Mouse (Mus musculus): ENCODE data around the gene Lsm6. TPM values are rescaled to one million over a fixed set of nuclear protein-coding genes. Genes with fewer than 3 reads are reported as not detected.
A peak's percentile ranks its signal among the peaks of the same experiment; 100 is the strongest.

Gene Lsm6
- polyA plus RNA-seq (2016; fragmentation: Nextera tagmentation; extraction: Ambion mirVana), result 176 and 182 TPM in 2 replicates

GRCm38 (mm10) chr8:78820673-78821310 is at the start of gene Lsm6:
TSS of gene Lsm6 (minus strand) at chr8:78821140.
- peak; percentile 95 for ATAC-seq (ENCODE audit: low FRiP score)

GRCm38 (mm10) chr8:78867036-78867435 is 46.1 kb upstream of the Lsm6 start:
- Histone ChIP-seq H3K9me3 (replicated peaks) (no peaks in the 10 kb centered on the region), H3K4me1 (no peaks in the 10 kb centered on the region), H3K36me3 (no peaks in the 10 kb centered on the region), H3K27ac (no peak overlapping the region), H3K4me3 (no peak overlapping the region), H3K9ac (no peak overlapping the region), H3K27me3 (no peaks in the 10 kb centered on the region), H3K4me2 (replicated peaks) (no peak overlapping the region)
- no peak for ATAC-seq (ENCODE audit: low FRiP score)
- WGBS, result 84% methylated on average over 2 of the region's 2 CpGs

More at GRCm38 (mm10) chr8:78820673-78821310, at the start of gene Lsm6:
- WGBS, result under 1% methylated on average over 70 of the region's 70 CpGs
- peak within 1 kb of the TSS; percentile 57 for H3K4me2 ChIP-seq (replicated peaks)
- H3K27ac ChIP-seq, result peak within 1 kb of the TSS; percentile 96
- H3K9ac ChIP-seq, result peak within 1 kb of the TSS; percentile 86
- H3K4me1 ChIP-seq, result peaks cover 17% of the 10 kb centered on the region
- peak within 1 kb of the TSS; percentile 89 for H3K4me3 ChIP-seq
- H3K9me3 ChIP-seq (replicated peaks), result no peaks in the 10 kb centered on the region
- H3K27me3 ChIP-seq, result no peaks in the 10 kb centered on the region
- H3K36me3 ChIP-seq, result peaks cover 5% of the 10 kb centered on the region

GRCm38 (mm10) chr8:78863001-78863400 is 42.1 kb upstream of the Lsm6 start:
- H3K4me1 ChIP-seq, result no peaks in the 10 kb centered on the region
- 92% methylated on average over 1 of the region's 1 CpGs for WGBS
- H3K27me3 ChIP-seq, result no peaks in the 10 kb centered on the region
- no peak overlapping the region for H3K9ac ChIP-seq
- no peak overlapping the region for H3K4me2 ChIP-seq (replicated peaks)
- ATAC-seq (ENCODE audit: low FRiP score), result no peak
- H3K27ac ChIP-seq, result no peak overlapping the region
- no peaks in the 10 kb centered on the region for H3K36me3 ChIP-seq
- H3K4me3 ChIP-seq, result no peak overlapping the region
- H3K9me3 ChIP-seq (replicated peaks), result no peaks in the 10 kb centered on the region

GRCm38 (mm10) chr8:78862046-78862445 is 41.1 kb upstream of the Lsm6 start:
- 72% methylated on average over 9 of the region's 9 CpGs for WGBS

GRCm38 (mm10) chr8:78860789-78861188 is 39.8 kb upstream of the Lsm6 start:
- Histone ChIP-seq H3K4me3 (no peak overlapping the region), H3K27ac (no peak overlapping the region), H3K9me3 (replicated peaks) (no peaks in the 10 kb centered on the region), H3K4me2 (replicated peaks) (no peak overlapping the region), H3K9ac (no peak overlapping the region), H3K4me1 (no peaks in the 10 kb centered on the region), H3K27me3 (no peaks in the 10 kb centered on the region), H3K36me3 (no peaks in the 10 kb centered on the region)
- no peak for ATAC-seq (ENCODE audit: low FRiP score)
- 49% methylated on average over 5 of the region's 5 CpGs for WGBS

More at GRCm38 (mm10) chr8:78862046-78862445, 41.1 kb upstream of the Lsm6 start:
- Histone ChIP-seq H3K27ac (no peak overlapping the region), H3K4me3 (no peak overlapping the region), H3K4me1 (no peaks in the 10 kb centered on the region), H3K36me3 (no peaks in the 10 kb centered on the region), H3K9ac (no peak overlapping the region), H3K4me2 (replicated peaks) (no peak overlapping the region), H3K9me3 (replicated peaks) (no peaks in the 10 kb centered on the region), H3K27me3 (no peaks in the 10 kb centered on the region)
- ATAC-seq (ENCODE audit: low FRiP score), result no peak

- H3K4me1 ChIP-seq, result no peaks in the 10 kb centered on the region
- no peak for ATAC-seq (ENCODE audit: low FRiP score)
- no peak overlapping the region for H3K4me3 ChIP-seq
- no peak overlapping the region for H3K27ac ChIP-seq
- no peaks in the 10 kb centered on the region for H3K27me3 ChIP-seq
- no peak overlapping the region for H3K4me2 ChIP-seq (replicated peaks)
- no peaks in the 10 kb centered on the region for H3K9me3 ChIP-seq (replicated peaks)
- H3K36me3 ChIP-seq, result no peaks in the 10 kb centered on the region
- H3K9ac ChIP-seq, result no peak overlapping the region
- 87% methylated on average over 7 of the region's 7 CpGs for WGBS
Measured at GRCm38 (mm10) chr8:78857421-78857820, 36.5 kb upstream of the Lsm6 start.

- Histone ChIP-seq H3K4me3 (no peak overlapping the region), H3K4me2 (replicated peaks) (no peak overlapping the region), H3K36me3 (no peaks in the 10 kb centered on the region), H3K27ac (no peak overlapping the region), H3K27me3 (no peaks in the 10 kb centered on the region), H3K9me3 (replicated peaks) (no peaks in the 10 kb centered on the region), H3K9ac (no peak overlapping the region), H3K4me1 (no peaks in the 10 kb centered on the region)
- 85% methylated on average over 4 of the region's 4 CpGs for WGBS
- no peak for ATAC-seq (ENCODE audit: low FRiP score)
Measured at GRCm38 (mm10) chr8:78852279-78852678, 31.3 kb upstream of the Lsm6 start.

GRCm38 (mm10) chr8:78847240-78847639 is 26.3 kb upstream of the Lsm6 start:
- no peak for ATAC-seq (ENCODE audit: low FRiP score)
- Histone ChIP-seq H3K4me1 (no peaks in the 10 kb centered on the region), H3K36me3 (no peaks in the 10 kb centered on the region), H3K27me3 (no peaks in the 10 kb centered on the region), H3K27ac (no peak overlapping the region), H3K4me3 (no peak overlapping the region), H3K9ac (no peak overlapping the region), H3K4me2 (replicated peaks) (no peak overlapping the region), H3K9me3 (replicated peaks) (no peaks in the 10 kb centered on the region)
- WGBS, result 87% methylated on average over 3 of the region's 3 CpGs

- Histone ChIP-seq H3K4me1 (no peaks in the 10 kb centered on the region), H3K27me3 (no peaks in the 10 kb centered on the region), H3K9me3 (replicated peaks) (no peaks in the 10 kb centered on the region), H3K4me3 (no peak overlapping the region), H3K4me2 (replicated peaks) (no peak overlapping the region), H3K9ac (no peak overlapping the region), H3K27ac (no peak overlapping the region), H3K36me3 (no peaks in the 10 kb centered on the region)
- 80% methylated on average over 5 of the region's 5 CpGs for WGBS
- no peak for ATAC-seq (ENCODE audit: low FRiP score)
Measured at GRCm38 (mm10) chr8:78844559-78844958, 23.6 kb upstream of the Lsm6 start.

GRCm38 (mm10) chr8:78838656-78839413 is 17.9 kb upstream of the Lsm6 start:
- no peak for ATAC-seq (ENCODE audit: low FRiP score)
- 90% methylated on average over 7 of the region's 7 CpGs for WGBS
- no peak overlapping the region for H3K27ac ChIP-seq

GRCm38 (mm10) chr8:78836091-78836490 is 15.2 kb upstream of the Lsm6 start:
- Histone ChIP-seq H3K27ac (no peak overlapping the region), H3K9ac (no peak overlapping the region), H3K36me3 (no peaks in the 10 kb centered on the region), H3K9me3 (replicated peaks) (no peaks in the 10 kb centered on the region), H3K4me2 (replicated peaks) (no peak overlapping the region), H3K4me3 (no peak overlapping the region), H3K4me1 (no peaks in the 10 kb centered on the region), H3K27me3 (no peaks in the 10 kb centered on the region)
- no peak for ATAC-seq (ENCODE audit: low FRiP score)
- 97% methylated on average over 6 of the region's 6 CpGs for WGBS

More at GRCm38 (mm10) chr8:78838656-78839413, 17.9 kb upstream of the Lsm6 start:
- no peaks in the 10 kb centered on the region for H3K4me1 ChIP-seq
- H3K4me2 ChIP-seq (replicated peaks), result no peak overlapping the region
- H3K36me3 ChIP-seq, result no peaks in the 10 kb centered on the region
- H3K9me3 ChIP-seq (replicated peaks), result no peaks in the 10 kb centered on the region
- H3K4me3 ChIP-seq, result no peak overlapping the region
- H3K9ac ChIP-seq, result no peak overlapping the region
- no peaks in the 10 kb centered on the region for H3K27me3 ChIP-seq

- H3K4me2 ChIP-seq (replicated peaks), result no peak overlapping the region
- H3K4me1 ChIP-seq, result no peaks in the 10 kb centered on the region
- no peak overlapping the region for H3K27ac ChIP-seq
- H3K4me3 ChIP-seq, result no peak overlapping the region
- no peak overlapping the region for H3K9ac ChIP-seq
- H3K27me3 ChIP-seq, result no peaks in the 10 kb centered on the region
- H3K9me3 ChIP-seq (replicated peaks), result no peaks in the 10 kb centered on the region
- H3K36me3 ChIP-seq, result no peaks in the 10 kb centered on the region
- no peak for ATAC-seq (ENCODE audit: low FRiP score)
- 85% methylated on average over 11 of the region's 11 CpGs for WGBS
Measured at GRCm38 (mm10) chr8:78828414-78828813, 7.5 kb upstream of the Lsm6 start.

- H3K27me3 ChIP-seq, result no peaks in the 10 kb centered on the region
- peaks cover 6% of the 10 kb centered on the region for H3K4me1 ChIP-seq
- no peaks in the 10 kb centered on the region for H3K36me3 ChIP-seq
- H3K9ac ChIP-seq, result no peak overlapping the region
- no peak for ATAC-seq (ENCODE audit: low FRiP score)
- H3K4me3 ChIP-seq, result no peak overlapping the region
- H3K27ac ChIP-seq, result no peak overlapping the region
- no peak overlapping the region for H3K4me2 ChIP-seq (replicated peaks)
- 86% methylated on average over 4 of the region's 4 CpGs for WGBS
- H3K9me3 ChIP-seq (replicated peaks), result no peaks in the 10 kb centered on the region
Measured at GRCm38 (mm10) chr8:78824515-78824914, 3.6 kb upstream of the Lsm6 start.
